Mouse (Mus musculus) intestine, postnatal 0 days (tissue): ENCODE results near the gene Smndc1. TPM values are rescaled to one million over a fixed set of nuclear protein-coding genes. Genes with fewer than 3 reads are reported as not detected.
A peak's percentile ranks its signal among the peaks of the same experiment; 100 is the strongest.

Experiments used
- ATAC-seq: fragments of 200-750 bp; cut with Nextera tagmentation; 2 replicates; pipeline ENCODE4 v1.8.0; 2017; ENCODE audit warnings: mild to moderate bottlenecking, moderate TSS enrichment, moderate library complexity
- H3K27ac ChIP-seq: fragments of 300-500 bp; sonication (generic); 2 replicates; pipeline ENCODE4 v1.5.1; 2014; ENCODE audit warnings: mild to moderate bottlenecking, low read depth, low read length, moderate library complexity
- H3K27me3 ChIP-seq: fragments of 300-500 bp; sonication (generic); replicated peaks from 2 replicates; pipeline ENCODE4 v1.6.1; 2014; ENCODE audit warnings: low read length, mixed read lengths; ENCODE audit not compliant: control insufficient read depth, insufficient read depth
- H3K36me3 ChIP-seq: fragments of 300-500 bp; sonication (generic); 2 replicates; pipeline ENCODE4 v1.6.1; 2014; ENCODE audit warnings: mild to moderate bottlenecking, moderate library complexity; ENCODE audit not compliant: control insufficient read depth, insufficient read depth
- H3K4me1 ChIP-seq: fragments of 300-500 bp; sonication (generic); replicated peaks from 2 replicates; pipeline ENCODE4 v1.6.1; 2014; ENCODE audit warnings: antibody characterized with exemption, low read length, mixed read lengths; ENCODE audit not compliant: control insufficient read depth, insufficient read depth
- H3K4me2 ChIP-seq: fragments of 300-500 bp; sonication (generic); replicated peaks from 2 replicates; pipeline ENCODE4 v1.6.1; 2014; ENCODE audit warnings: low read depth, mild to moderate bottlenecking, moderate library complexity
- H3K4me3 ChIP-seq: fragments of 300-500 bp; sonication (generic); 2 replicates; pipeline ENCODE4 v1.5.1; 2014; ENCODE audit warnings: low read depth, low read length
- H3K9ac ChIP-seq: fragments of 300-500 bp; sonication (generic); 2 replicates; pipeline ENCODE4 v1.6.1; 2014; ENCODE audit warnings: mild to moderate bottlenecking, low read depth, low read length
- H3K9me3 ChIP-seq: fragments of 300-500 bp; sonication (generic); 2 replicates; pipeline ENCODE4 v1.6.1; 2016; ENCODE audit warnings: mixed run types; ENCODE audit not compliant: control insufficient read depth
- CTCF ChIP-seq: sonication (generic); IDR thresholded peaks from 2 replicates; pipeline ENCODE4 v1.5.1; 2016; ENCODE audit warnings: low read depth, mild to moderate bottlenecking, control low read depth, antibody characterized with exemption, moderate library complexity
- WGBS: fragments of 180-500 bp; shearing (Covaris S2); extraction: QIAGEN DNeasy Blood & Tissue Kit; methylation state at CpG from one replicate; pipeline ENCODE4 v1.1.7; 2014; 5-methylcytosine and 5-hydroxymethylcytosine counted together
- polyA plus RNA-seq: library from polyadenylated mRNA; unstranded; fragments of >200 nt; fragmentation: Nextera tagmentation; extraction: Ambion mirVana; gene quantifications from 2 replicates; pipeline ENCODE4 v1.2.1, GENCODE M21; 2015

Gene Smndc1
- polyA plus RNA-seq, 1 experiment from 2014 or later, result 36.3 TPM

DNA sequence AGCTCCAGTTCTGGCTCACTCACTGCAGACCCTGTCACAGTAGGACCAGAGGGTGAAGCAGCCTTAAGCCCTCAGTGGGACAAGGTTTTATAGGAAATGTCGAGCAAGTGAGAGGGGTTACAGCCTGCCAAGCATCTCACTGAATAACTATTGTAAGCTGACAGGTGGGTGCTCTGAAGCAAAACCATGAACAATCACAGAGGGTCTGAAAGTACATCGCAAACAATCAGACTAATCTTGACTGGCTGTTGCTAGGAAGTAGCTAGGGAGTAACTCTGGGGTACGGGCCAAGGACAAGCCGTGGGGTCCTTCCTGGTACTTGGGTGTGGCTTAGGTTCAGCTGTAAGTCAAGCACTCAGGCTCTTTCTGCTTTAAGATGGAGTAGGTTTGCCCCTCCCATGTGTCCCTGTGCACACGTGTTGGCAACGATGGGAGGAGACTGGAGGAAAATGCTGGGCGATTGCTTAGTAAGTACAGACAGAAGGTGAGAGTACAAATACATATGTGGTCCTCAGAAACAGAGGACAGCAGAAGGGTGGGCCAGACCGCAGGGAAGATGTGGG lies 2.5 kb upstream of the Smndc1 start:
- Histone ChIP-seq H3K27ac (no peak overlapping the region), H3K9me3 (no peaks in the 10 kb centered on the region), H3K4me1 (no peaks in the 10 kb centered on the region), H3K4me2 (no peak overlapping the region), H3K9ac (no peak overlapping the region), H3K4me3 (no peak overlapping the region), H3K36me3 (peaks cover 8% of the 10 kb centered on the region), H3K27me3 (no peaks in the 10 kb centered on the region)
- no peak for TF ChIP-seq CTCF
- ATAC-seq, result no peak
- WGBS, result 47% methylated on average over 8 of the region's 8 CpGs

DNA sequence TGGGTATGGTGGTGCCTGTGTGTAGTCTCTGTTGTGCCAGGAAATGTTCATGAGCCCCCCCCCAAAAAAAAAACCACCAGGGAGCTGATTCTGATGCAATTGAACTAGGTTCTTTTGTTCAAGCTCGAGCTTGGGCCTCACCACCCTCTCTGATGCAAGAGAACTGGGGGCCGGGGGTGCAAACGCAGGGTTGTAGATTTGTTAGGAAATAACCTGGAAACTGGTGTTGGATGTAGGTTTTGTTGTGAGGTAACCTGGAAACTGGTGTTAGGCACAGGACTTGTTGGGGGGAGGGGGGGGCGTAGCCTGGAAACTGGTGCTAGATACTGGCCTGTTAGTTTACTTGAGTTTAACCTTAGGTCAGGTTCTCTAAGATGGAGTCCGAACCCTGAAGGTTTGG lies 1.4 kb upstream of the Smndc1 start:
- WGBS, result 75% methylated on average over 5 of the region's 5 CpGs
- no peak for ATAC-seq
- Histone ChIP-seq H3K4me2 (peak overlapping the region; percentile 64), H3K9ac (no peak overlapping the region), H3K9me3 (no peaks in the 10 kb centered on the region), H3K4me1 (no peaks in the 10 kb centered on the region), H3K27me3 (no peaks in the 10 kb centered on the region), H3K4me3 (no peak overlapping the region), H3K27ac (no peak overlapping the region), H3K36me3 (peaks cover 10% of the 10 kb centered on the region)
- no peak for TF ChIP-seq CTCF

DNA sequence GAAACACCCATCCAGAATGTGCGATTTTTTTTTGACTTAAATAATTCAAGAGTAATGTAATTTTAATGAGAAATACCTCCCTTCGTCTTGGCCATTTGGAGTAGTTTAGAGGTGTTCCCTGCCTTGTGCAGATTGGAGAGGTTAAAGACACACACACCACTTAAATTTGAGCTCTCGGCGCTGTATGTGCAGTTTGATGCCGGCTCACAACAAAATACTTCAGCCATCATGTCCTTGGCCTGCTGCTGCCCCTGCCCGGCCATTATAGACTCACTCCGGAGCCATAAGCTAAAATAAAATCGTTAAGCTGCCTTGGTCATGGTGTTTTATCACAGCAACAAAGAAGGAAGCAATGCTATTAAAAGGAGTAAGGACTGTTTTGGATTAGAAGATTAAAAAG lies 1.0 kb upstream of the Smndc1 start:
- peaks cover 10% of the 10 kb centered on the region for H3K36me3 ChIP-seq
- H3K4me3 ChIP-seq, result peak overlapping the region; percentile 81
- no peak for ATAC-seq
- no peak for TF ChIP-seq CTCF
- H3K4me2 ChIP-seq, result peak overlapping the region; percentile 64
- 35% methylated on average over 8 of the region's 8 CpGs for WGBS
- no peaks in the 10 kb centered on the region for H3K4me1 ChIP-seq
- peak overlapping the region; percentile 54; the same call in 1 of the 2 replicates for H3K9ac ChIP-seq
- no peaks in the 10 kb centered on the region for H3K9me3 ChIP-seq
- H3K27ac ChIP-seq, result peak overlapping the region; percentile 98; the same call in 1 of the 2 replicates
- H3K27me3 ChIP-seq, result no peaks in the 10 kb centered on the region

DNA sequence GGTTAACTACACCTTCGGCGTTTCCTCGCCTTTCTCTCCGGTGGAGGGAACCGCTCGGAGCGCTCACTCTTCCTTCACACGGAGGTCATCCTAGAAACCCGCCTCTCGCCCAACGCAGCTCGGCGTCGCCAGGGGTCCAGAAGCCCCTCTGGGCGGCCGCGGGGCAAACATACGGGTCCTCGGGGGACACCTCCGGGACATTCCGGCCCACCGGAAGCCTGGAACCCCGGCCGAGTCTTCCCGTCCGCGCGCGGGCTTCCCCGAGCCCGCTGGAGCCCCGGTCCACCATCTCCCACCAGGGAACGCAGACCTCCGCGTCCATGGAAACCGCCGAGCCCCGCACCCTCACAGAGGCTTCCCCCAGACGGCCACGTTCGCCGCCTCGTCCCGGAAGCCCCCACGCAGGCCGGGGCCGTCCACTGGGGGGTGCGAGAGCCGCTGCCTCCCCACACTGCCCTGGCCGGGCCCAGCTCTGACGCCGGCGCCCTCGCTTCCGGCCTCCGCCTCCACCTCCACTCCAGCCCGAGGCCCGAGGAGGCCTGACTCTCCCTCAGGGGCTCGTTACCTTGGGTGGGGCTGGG lies 437 bp downstream of the Smndc1 start:
- TF ChIP-seq CTCF, result peak; percentile 48; the same call in 1 of the 2 replicates
- no peaks in the 10 kb centered on the region for H3K9me3 ChIP-seq
- H3K27ac ChIP-seq, result peak overlapping the region; percentile 98
- peak overlapping the region; percentile 67 for H3K4me2 ChIP-seq
- under 1% methylated on average over 59 of the region's 59 CpGs for WGBS
- no peaks in the 10 kb centered on the region for H3K27me3 ChIP-seq
- H3K9ac ChIP-seq, result peak overlapping the region; percentile 95
- peaks cover 10% of the 10 kb centered on the region for H3K36me3 ChIP-seq
- H3K4me3 ChIP-seq, result peak overlapping the region; percentile 81
- peak; percentile 83 for ATAC-seq
- H3K4me1 ChIP-seq, result no peaks in the 10 kb centered on the region

DNA sequence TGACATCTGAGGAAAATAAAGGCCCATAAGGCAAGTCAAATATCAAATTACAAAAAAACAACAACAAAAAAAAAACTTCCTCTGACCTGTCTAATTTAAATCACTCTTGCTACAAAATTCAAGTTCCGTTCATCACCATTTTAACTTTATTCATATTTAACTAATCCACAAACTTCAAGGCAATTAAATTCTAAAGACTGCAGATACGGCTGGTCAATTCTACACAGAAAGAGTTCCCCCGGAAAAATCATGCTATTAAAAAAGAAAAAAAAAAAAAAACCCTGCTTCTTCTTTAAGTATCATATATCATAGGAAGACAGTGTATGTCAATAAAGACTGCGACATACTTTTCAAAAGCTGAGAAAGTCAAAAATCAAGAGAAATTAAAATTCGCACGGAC lies 961 bp downstream of the Smndc1 start:
- no peak for ATAC-seq
- peak overlapping the region; percentile 98; the same call in 1 of the 2 replicates for H3K27ac ChIP-seq
- H3K27me3 ChIP-seq, result no peaks in the 10 kb centered on the region
- TF ChIP-seq CTCF, result no peak
- 14% methylated on average over 6 of the region's 6 CpGs for WGBS
- H3K9me3 ChIP-seq, result no peaks in the 10 kb centered on the region
- peak overlapping the region; percentile 95 for H3K9ac ChIP-seq
- peak overlapping the region; percentile 81 for H3K4me3 ChIP-seq
- H3K36me3 ChIP-seq, result peaks cover 14% of the 10 kb centered on the region
- no peaks in the 10 kb centered on the region for H3K4me1 ChIP-seq
- peak overlapping the region; percentile 67 for H3K4me2 ChIP-seq

DNA sequence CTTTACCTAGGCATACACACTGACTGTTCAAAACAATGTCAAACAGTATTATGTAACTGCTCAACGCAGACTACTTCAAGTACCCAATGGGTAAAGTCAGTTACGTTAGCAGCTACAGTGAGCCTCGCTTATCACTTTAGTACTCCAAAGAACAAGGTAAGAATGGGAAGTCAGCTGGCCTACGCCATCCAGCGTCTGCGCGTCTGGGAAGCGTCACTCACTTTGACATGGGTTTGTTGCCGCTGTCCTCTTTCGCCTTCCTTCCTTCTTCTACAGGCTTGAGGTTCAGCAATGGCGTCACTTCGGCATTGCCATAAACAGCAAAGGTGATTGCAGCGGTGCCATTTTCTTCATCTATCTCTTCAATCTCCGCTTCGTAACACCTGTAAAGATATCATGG lies 7.0 kb downstream of the Smndc1 start:
- TF ChIP-seq CTCF, result no peak
- Histone ChIP-seq H3K4me1 (no peaks in the 10 kb centered on the region), H3K36me3 (peaks cover 47% of the 10 kb centered on the region), H3K9me3 (no peaks in the 10 kb centered on the region), H3K4me3 (no peak overlapping the region), H3K4me2 (no peak overlapping the region), H3K27me3 (no peaks in the 10 kb centered on the region), H3K27ac (no peak overlapping the region), H3K9ac (no peak overlapping the region)
- WGBS, result 91% methylated on average over 15 of the region's 15 CpGs
- no peak for ATAC-seq
